Mouse (Mus musculus) adrenal gland, postnatal 25 days (tissue): ENCODE results near the gene Adm. TPM values are rescaled to one million over a fixed set of nuclear protein-coding genes. Genes with fewer than 3 reads are reported as not detected.
"Not testable (repeated sequence)": the region's sequence is repeated elsewhere in the genome, so short reads cannot be mapped to it uniquely, and the experiment has no call there.

Source experiments
- DNase-seq: peaks from one replicate; pipeline ENCODE4 v3.0.0; 2021; ENCODE audit warnings: mixed read lengths
- total RNA-seq: library from RNA; stranded (reverse); gene quantifications from 2 replicates; pipeline ENCODE4 v1.2.3, GENCODE M21; 2021

Adm gene
- total RNA-seq, 1 experiment from 2014 or later = 20.1 TPM

GRCm38 (mm10) chr7:110628611-110629354 is 1.3 kb downstream of the Adm start:
- peak; percentile 49 for DNase-seq

GRCm38 (mm10) chr7:110629892-110630666 is 2.6 kb downstream of the Adm start:
- peak; percentile 86 for DNase-seq

GRCm38 (mm10) chr7:110631136-110631888 is 3.9 kb downstream of the Adm start:
- DNase-seq = no peak

- DNase-seq = no peak
Measured at GRCm38 (mm10) chr7:110635929-110636328, 8.5 kb downstream of the Adm start.

DNA sequence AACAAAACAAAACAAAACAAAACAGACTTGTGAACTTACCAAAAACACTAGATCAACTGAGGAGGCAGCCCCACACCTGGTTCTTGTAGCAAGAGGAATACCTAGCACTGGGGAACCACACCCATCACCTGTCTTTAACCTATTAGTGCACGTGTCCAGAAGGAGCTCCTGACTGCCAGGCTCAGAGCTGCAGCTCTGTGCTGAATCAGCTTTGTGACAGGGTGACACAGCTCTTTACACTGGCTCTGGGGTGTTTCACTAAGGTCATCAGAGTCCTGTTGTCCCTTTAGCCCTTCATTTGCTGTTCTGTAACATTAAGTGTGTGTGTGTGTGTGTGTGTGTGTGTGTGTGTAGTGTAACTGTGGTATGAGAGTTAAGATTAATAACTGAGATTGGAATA is 9.1 kb downstream of the Adm start:
- no peak for DNase-seq

DNA sequence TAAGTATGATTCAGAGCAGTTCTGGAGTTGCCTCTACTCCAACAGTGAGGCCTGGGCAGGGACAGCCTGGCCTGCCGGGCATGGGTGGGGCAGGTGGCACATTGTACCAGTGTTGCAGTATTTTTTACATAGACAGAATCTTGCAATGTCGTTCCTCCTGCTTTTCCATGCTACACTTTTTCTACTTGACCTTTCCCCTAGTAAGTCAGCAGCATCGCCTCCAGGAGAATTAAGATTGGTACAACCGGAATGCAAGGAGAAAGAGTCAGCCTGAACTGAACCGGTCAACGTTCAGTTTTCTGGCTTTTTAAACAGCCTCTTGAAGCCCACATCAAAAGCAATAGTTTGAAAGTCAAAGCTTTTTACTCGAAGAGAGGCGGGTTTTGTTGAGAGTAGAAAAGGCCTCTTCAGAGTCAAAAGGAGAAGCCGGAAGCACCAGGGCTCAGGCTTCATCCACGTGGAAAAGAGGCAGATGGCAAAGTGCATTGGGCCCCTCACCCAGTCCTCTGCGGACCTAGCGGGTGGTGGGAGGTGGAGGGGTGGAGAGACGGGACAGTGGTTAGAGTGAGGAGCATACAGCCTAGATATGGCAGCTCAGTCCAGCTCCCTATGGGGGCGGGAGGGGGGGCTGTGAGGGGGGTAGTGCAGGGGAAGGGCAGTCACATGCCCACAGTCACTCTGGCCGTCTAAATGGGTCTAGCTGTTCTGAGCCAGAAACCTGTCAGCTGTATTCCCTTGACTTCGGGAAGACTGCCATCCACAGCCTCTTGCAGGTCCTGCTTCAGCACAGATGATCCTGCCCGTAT is 11.0 kb downstream of the Adm start:
- DNase-seq = no peak

DNA sequence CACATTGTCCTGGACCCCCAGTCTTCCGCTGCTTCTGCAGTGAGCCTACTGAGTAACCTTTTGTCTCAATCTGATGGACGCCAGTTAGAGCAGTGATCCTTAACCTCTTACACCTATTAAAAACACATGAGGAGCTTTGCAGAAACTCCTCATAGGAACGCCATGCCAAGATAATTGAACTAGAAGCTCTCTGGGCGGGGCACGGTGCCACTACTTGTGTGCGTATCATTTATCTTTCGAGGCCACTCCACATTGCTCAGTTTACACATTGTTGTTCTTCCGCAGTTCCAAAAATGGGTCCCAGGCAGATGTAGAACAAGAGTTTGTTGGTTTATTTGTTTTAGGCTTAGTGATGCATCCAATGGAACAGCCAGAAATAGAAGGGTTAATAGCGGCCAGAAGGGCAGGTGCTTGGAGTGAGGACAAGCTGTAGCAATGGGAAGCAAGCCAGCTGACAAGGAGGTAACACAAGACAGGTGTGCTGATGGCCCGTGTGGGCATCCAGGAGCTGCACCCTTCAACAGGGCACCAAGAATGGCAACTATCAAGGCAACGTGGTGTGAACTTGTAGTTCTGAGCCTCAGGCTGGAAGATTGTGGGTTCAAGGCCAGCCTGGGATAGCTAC is 11.9 kb downstream of the Adm start:
- no peak for DNase-seq

DNA sequence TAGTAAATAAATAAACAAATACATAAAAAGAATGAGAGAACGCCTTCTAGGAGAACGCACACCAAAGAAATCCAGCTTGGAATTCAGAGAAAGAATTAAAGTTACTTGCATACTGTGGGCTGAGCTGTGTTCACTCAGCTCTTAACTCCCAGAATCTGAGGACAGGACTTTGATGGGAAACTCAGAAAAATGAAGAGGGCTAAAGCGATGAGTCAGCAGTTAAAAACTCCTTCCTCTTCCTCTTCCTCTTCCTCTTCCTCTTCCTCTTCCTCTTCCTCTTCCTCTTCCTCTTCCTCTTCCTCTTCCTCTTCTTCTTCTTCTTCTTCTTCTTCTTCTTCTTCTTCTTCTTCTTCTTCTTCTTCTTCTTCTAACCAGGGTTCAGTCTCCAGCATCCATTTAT is 12.5 kb downstream of the Adm start:
- DNase-seq = not testable (repeated sequence)

DNA sequence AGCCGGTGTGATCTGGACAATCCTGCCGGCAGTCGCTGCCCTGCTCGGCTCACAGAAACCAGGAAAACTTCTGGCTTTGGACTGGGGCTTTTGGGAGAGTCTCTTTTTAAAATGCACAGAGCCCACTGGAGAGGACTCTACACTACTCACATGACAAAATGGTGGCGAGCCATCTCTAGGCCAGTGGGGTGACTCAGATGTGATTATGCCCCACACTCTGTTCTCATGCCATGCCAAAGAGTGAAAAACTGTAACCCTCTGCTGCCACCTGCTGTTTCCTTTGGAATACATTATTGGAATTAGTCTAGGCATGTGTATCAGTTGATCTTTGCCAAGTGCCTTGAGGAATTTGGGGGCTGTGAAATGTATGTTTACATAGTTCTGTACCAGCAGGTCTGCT is 17.9 kb downstream of the Adm start:
- DNase-seq = peak; percentile 44

- DNase-seq = no peak
Measured at GRCm38 (mm10) chr7:110645859-110646258, 18.4 kb downstream of the Adm start.

DNA sequence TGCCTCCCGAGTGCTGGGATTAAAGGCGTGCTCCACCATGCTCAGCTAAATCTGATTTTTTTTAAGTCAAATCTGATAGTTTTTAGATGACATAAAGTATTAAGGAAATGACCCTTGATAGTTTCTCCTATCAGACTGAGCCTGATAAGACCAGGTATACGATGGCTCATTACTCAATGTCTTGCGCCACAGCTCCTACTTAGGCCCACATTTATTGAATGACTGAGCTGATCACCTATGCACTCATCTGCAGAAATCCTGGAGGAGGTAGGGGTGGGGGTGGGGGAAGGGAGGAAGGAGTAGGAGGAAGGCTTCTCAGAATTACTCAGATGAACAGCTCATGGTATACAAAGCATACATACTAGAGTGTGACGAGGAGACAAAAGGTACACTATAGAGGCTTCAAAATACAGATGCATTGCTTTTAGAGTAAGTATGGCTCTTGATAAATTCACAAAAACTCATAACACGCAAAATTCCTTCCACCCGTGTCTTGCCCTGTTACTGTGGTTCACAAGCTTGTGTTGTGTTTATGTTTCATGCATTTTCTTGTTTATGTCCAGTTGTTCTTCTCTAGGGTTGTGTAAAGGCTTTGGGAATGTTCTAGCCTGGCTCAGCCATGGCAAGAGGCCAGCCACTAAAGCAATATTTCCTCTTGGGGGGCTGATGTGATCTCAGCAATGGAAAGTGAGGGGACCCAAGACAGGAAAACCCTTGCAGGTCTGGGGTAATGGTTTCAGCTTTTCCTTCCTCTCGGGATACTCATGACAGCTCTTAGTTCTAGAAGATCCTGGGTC is 19.3 kb downstream of the Adm start:
- no peak for DNase-seq

GRCm38 (mm10) chr7:110647559-110648454 is 20.3 kb downstream of the Adm start:
- no peak for DNase-seq

- DNase-seq = no peak
Measured at GRCm38 (mm10) chr7:110648455-110649085, 21.1 kb downstream of the Adm start.

DNA sequence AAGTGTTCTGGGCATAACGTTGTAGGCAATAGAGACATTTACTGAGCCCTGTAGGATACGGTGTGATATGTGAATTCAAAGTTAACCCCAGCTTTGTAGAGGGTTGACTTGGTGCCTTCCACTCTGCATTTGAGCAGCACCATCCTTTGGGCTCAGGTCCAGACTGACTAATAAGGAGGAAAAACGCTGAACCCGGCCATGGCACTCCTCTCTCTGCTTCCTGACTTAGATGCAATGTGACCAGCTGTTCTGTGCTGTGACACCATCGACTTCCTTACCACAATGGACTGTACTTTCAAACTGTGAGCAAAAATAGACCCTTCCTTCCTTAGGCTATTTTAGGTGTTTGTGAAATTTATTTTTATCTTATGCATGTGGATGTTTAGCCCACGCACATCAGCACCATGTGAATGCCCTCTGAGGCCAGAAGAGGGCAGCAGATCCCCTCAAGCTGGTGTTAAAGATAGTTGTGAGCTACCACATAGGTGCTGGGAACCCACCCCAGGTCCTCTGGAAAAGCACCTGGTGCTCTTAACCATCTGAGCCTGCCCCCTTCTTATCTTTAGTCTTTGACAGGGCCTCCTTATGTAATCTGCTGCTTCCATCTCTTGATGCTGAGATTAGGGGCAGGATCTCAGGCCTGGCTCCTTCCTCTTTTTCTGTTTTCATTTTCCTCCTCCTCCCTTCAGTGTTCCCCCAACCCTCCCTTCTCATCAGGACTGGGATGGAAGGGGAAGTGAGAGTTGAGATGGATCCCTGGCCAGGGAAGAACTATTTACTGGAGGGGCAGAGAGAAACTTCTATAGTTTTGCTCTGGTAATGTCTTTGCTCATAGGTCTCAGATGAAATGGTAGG is 21.9 kb downstream of the Adm start:
- no peak for DNase-seq

- DNase-seq = no peak
Measured at GRCm38 (mm10) chr7:110650491-110650890, 23.0 kb downstream of the Adm start.

DNA sequence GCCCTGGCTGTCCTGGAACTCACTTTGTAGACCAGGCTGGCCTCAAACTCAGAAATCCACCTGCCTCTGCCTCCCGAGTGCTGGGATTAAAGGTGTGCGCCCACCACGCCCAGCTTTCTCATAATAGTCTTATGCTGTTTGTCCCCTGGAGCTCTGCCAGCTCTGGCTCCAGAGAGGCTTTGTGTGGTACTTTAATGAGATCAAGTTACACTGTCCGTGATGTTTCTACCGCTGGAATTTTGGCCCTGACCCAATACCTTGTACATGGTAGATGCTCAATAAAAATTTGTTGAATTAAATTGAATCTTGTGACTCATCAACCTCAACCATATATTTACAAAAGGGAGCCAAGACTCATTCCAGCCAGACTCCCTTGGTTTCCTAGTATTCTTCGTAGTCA is 23.6 kb downstream of the Adm start:
- DNase-seq = no peak

- no peak for DNase-seq
Measured at GRCm38 (mm10) chr7:110655230-110655629, 27.8 kb downstream of the Adm start.

GRCm38 (mm10) chr7:110655966-110656365 is 28.5 kb downstream of the Adm start:
- peak; percentile 34 for DNase-seq
